Comparison of ENCODE assay signal across 13 mouse cellular contexts in the genomic region with DNA sequence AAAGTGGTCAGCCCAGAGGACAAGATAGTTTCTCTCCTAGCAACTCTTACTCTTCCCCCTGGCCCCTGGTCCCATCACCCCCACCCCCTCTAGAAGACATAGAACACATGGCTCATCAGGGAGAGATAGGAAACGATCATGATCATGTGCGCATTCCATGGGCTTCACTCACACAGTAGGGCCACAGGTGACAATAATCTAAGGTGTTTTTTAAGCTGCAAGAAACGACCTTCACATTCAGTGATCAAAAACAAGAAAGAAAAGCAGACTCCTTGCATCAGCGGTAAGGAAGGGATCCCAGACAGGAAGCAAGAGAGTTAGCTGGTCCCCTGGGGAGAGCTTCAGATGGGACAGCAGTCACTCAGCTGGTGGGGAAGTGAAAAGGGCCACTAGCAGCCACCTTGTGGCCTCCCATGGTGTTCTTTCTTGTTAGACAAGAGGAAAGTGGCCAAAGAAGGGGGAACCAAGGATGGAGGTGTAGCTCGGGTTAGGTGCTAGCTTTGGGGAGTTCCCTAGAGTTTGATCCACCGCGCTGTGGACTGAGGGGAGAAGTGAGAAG. TPM values are rescaled to one million over a fixed set of nuclear protein-coding genes. Genes with fewer than 3 reads are reported as not detected.
A peak's percentile ranks its signal among the peaks of the same experiment; 100 is the strongest.
DNase-seq lines count a peak whose midpoint lies in the region; ATAC-seq and TF ChIP-seq lines count a peak whose summit lies in the region.
"Had no signal": no experiment of that assay in that cellular context is flagged by ENCODE, and none has a peak within 500 bp of the region (broad histone marks: within the 10 kb centered on the region; RNA-seq: fewer than 3 reads in every experiment).

No protein-coding gene starts in this region.

- WGBS in kidney, embryonic 15.5 days = 70% methylated on average over 7 of the region's 7 CpGs
- WGBS in forebrain, embryonic 16.5 days = 69% methylated on average over 7 of the region's 7 CpGs

- dilution Hi-C loops in CH12.LX (cut with MboI; ENCODE audit: extremely low pct_ligation_motif_present, extremely low pct_unique_long_range_greater_than_20kb, low sequenced_read_pairs) = no loop called here

- DNase-seq in kidney, postnatal 10 days = no peak
- DNase-seq in A20 (ENCODE audit: low read depth, low spot score) = peak; percentile 50
- DNase-seq in CH12.LX (ENCODE audit: extremely low read depth) = peak; percentile 89
- DNase-seq in lung, postnatal 36 days = peak; percentile 47
- DNase-seq in spleen, postnatal 10 days (ENCODE audit: low spot score in 2 of 2) = no peak
- DNase-seq: cerebellum, adult 2 months; gastrocnemius, postnatal 25 days; kidney, adult 18-20 months; retina, postnatal 1 day had no signal

- no peaks in the 10 kb centered on the region for H3K27me3 ChIP-seq in kidney, embryonic 15.5 days
- peaks cover 27% of the 10 kb centered on the region for H3K27me3 ChIP-seq in CH12.LX (replicated peaks)
- H3K27me3 ChIP-seq in forebrain, embryonic 16.5 days (replicated peaks; ENCODE audit: control insufficient read depth, insufficient read depth, low read length) = no peaks in the 10 kb centered on the region
- H3K27me3 ChIP-seq: hindbrain, embryonic 13.5 days had no signal

- H3K9me3 ChIP-seq in kidney, embryonic 15.5 days (replicated peaks) = no peaks in the 10 kb centered on the region
- H3K9me3 ChIP-seq in CH12.LX (replicated peaks; ENCODE audit: low read length) = peaks cover 7% of the 10 kb centered on the region
- H3K9me3 ChIP-seq in forebrain, embryonic 16.5 days (ENCODE audit: control insufficient read depth, low read length) = no peaks in the 10 kb centered on the region
- H3K9me3 ChIP-seq: hindbrain, embryonic 13.5 days had no signal

- H3K36me3 ChIP-seq in kidney, embryonic 15.5 days = no peaks in the 10 kb centered on the region
- no peaks in the 10 kb centered on the region for H3K36me3 ChIP-seq in CH12.LX (replicated peaks in 1 of 2; ENCODE audit: control insufficient read depth in 1 of 2, insufficient read depth in 1 of 2, low read length in 1 of 2)
- H3K36me3 ChIP-seq in forebrain, embryonic 16.5 days (ENCODE audit: control insufficient read depth, insufficient read depth) = no peaks in the 10 kb centered on the region
- H3K36me3 ChIP-seq: hindbrain, embryonic 13.5 days had no signal

- 0 out of 2 replicates have a peak overlapping the region, but pooled peaks have one; percentile 1 for H3K4me2 ChIP-seq in kidney, embryonic 15.5 days
- H3K4me2 ChIP-seq in CH12.LX (ENCODE audit: insufficient read depth, low read depth, poor library complexity, severe bottlenecking) = peak overlapping the region; percentile 46; the same call in 1 of the 2 replicates
- H3K4me2 ChIP-seq in forebrain, embryonic 16.5 days (ENCODE audit: low read length) = no peak overlapping the region
- H3K4me2 ChIP-seq: hindbrain, embryonic 13.5 days had no signal

- peak in 1 of 2 experiments; percentile 66; a peak in 2 of 4 replicates for TF ChIP-seq CTCF in CH12.LX (conservative IDR thresholded peaks at IDR 0.05 in 1 of 2, IDR thresholded peaks at IDR 0.05 in 1 of 2; ENCODE audit: low read depth in 2 of 2, low read length in 2 of 2)

- H3K4me3 ChIP-seq in kidney, embryonic 15.5 days (replicated peaks) = no peak overlapping the region
- H3K4me3 ChIP-seq in CH12.LX (replicated peaks in 1 of 3; ENCODE audit: low read depth in 2 of 3, low read length in 2 of 3, poor library complexity in 1 of 3) = no peak overlapping the region
- H3K4me3 ChIP-seq in forebrain, embryonic 16.5 days (replicated peaks; ENCODE audit: low read length) = no peak overlapping the region
- H3K4me3 ChIP-seq: hindbrain, embryonic 13.5 days had no signal

- H3K79me2 ChIP-seq in CH12.LX (replicated peaks; ENCODE audit: control insufficient read depth, extremely low read depth, insufficient read depth, poor library complexity, severe bottlenecking) = no peaks in the 10 kb centered on the region

- H3K27ac ChIP-seq in kidney, embryonic 15.5 days = no peak overlapping the region
- H3K27ac ChIP-seq in CH12.LX (ENCODE audit: insufficient read depth, low read depth) = no peak overlapping the region
- H3K27ac ChIP-seq in forebrain, embryonic 16.5 days (ENCODE audit: low read length) = no peak overlapping the region
- H3K27ac ChIP-seq: hindbrain, embryonic 13.5 days had no signal

- H3K9ac ChIP-seq in kidney, embryonic 15.5 days = no peak overlapping the region
- no peak overlapping the region for H3K9ac ChIP-seq in CH12.LX (ENCODE audit: insufficient read depth, low read depth)
- H3K9ac ChIP-seq in forebrain, embryonic 16.5 days (replicated peaks; ENCODE audit: low read depth, low read length) = no peak overlapping the region
- H3K9ac ChIP-seq: hindbrain, embryonic 13.5 days had no signal

- in situ Hi-C loops in CH12.LX (cut with MboI; ENCODE audit: low pct_ligation_motif_present, low pct_unique_long_range_greater_than_20kb, low sequenced_read_pairs) = loop anchor here (10.0 to 25.0 kb wide), 2 partner anchors 74 to 372 kb away; a partner anchor contains a TSS

- peak; percentile 48 for TF ChIP-seq RAD21 in CH12.LX (IDR thresholded peaks at IDR 0.05; ENCODE audit: low read depth, low read length)

- H3K4me1 ChIP-seq in kidney, embryonic 15.5 days = peaks cover 29% of the 10 kb centered on the region
- peaks cover 23 to 62% of the 10 kb centered on the region in 2 experiments for H3K4me1 ChIP-seq in CH12.LX (ENCODE audit: control insufficient read depth in 1 of 2, insufficient read depth in 2 of 2)
- peaks cover 5% of the 10 kb centered on the region for H3K4me1 ChIP-seq in forebrain, embryonic 16.5 days (replicated peaks; ENCODE audit: control insufficient read depth, insufficient read depth, low read length)

- no peak for ATAC-seq in kidney, embryonic 15.5 days (replicated peaks; ENCODE audit: low FRiP score)
- ATAC-seq in forebrain, embryonic 16.5 days = no peak
- ATAC-seq: forebrain, embryonic 14.5 days had no signal

- TF ChIP-seq POLR2A in CH12.LX (IDR thresholded peaks at IDR 0.05; ENCODE audit: low read depth, low read length) = no peak

- peak; percentile 88 for TF ChIP-seq EP300 in CH12.LX (IDR thresholded peaks at IDR 0.05; ENCODE audit: low read length)

TF ChIP-seq in CH12.LX, 34 proteins besides CTCF, POLR2A, EP300 and RAD21 (continues in another document):
- TF ChIP-seq PAX5 (IDR thresholded peaks at IDR 0.05; ENCODE audit: low read length) = no peak
- TF ChIP-seq BHLHE40 (IDR thresholded peaks at IDR 0.05; ENCODE audit: low read depth, low read length) = peak; percentile 61
- TF ChIP-seq USF1 (IDR thresholded peaks at IDR 0.05; ENCODE audit: low read depth, low read length) = no peak
- TF ChIP-seq RCOR1 (conservative IDR thresholded peaks at IDR 0.05; ENCODE audit: low read depth, low read length) = peak; percentile 88
- TF ChIP-seq CHD1 (IDR thresholded peaks at IDR 0.05; ENCODE audit: low read depth, low read length) = no peak
- no peak for TF ChIP-seq E2F4 (IDR thresholded peaks at IDR 0.05; ENCODE audit: insufficient replicate concordance, low read depth, low read length)
- 0 out of 2 replicates have a peak, but pooled peaks have one; percentile 61 for TF ChIP-seq KAT2A (IDR thresholded peaks at IDR 0.05; ENCODE audit: insufficient replicate concordance, low read length)
- TF ChIP-seq TBP (conservative IDR thresholded peaks at IDR 0.05; ENCODE audit: low read depth, low read length) = 0 out of 2 replicates have a peak, but pooled peaks have one; percentile 32
- no peak for TF ChIP-seq POLR2AphosphoS2 (IDR thresholded peaks at IDR 0.05; ENCODE audit: low read depth, low read length)
- TF ChIP-seq NELFE (IDR thresholded peaks at IDR 0.05; ENCODE audit: low read depth, low read length) = no peak
- TF ChIP-seq NRF1 (IDR thresholded peaks at IDR 0.05; ENCODE audit: low read depth, low read length) = no peak
- TF ChIP-seq TCF12 (IDR thresholded peaks at IDR 0.05; ENCODE audit: low read depth, low read length) = peak; percentile 78
- TF ChIP-seq ZC3H11A (IDR thresholded peaks at IDR 0.05; ENCODE audit: low read depth, low read length) = no peak
- peak; percentile 81 for TF ChIP-seq SIN3A (IDR thresholded peaks at IDR 0.05; ENCODE audit: low read length)
- no peak for TF ChIP-seq UBTF (IDR thresholded peaks at IDR 0.05; ENCODE audit: low read depth, low read length)
- peak; percentile 68 for TF ChIP-seq ELF1 (IDR thresholded peaks at IDR 0.05; ENCODE audit: low read depth, low read length)
- TF ChIP-seq JUND (conservative IDR thresholded peaks at IDR 0.05; ENCODE audit: low read depth, low read length) = peak; percentile 44
- peak; percentile 80 for TF ChIP-seq ETS1 (conservative IDR thresholded peaks at IDR 0.05; ENCODE audit: low read depth, low read length)
- TF ChIP-seq IRF4 (IDR thresholded peaks at IDR 0.05; ENCODE audit: low read depth, low read length) = peak; percentile 86
- peak; percentile 49; the same call in 1 of the 2 replicates for TF ChIP-seq MXI1 (IDR thresholded peaks at IDR 0.05; ENCODE audit: low read depth, low read length)
- no peak for TF ChIP-seq USF2 (conservative IDR thresholded peaks at IDR 0.05; ENCODE audit: low read depth, low read length)
- TF ChIP-seq ZKSCAN1 (IDR thresholded peaks at IDR 0.05; ENCODE audit: borderline replicate concordance, low read depth, low read length) = peak; percentile 96
- no peak for TF ChIP-seq ZNF384 (IDR thresholded peaks at IDR 0.05; ENCODE audit: low read depth, low read length)
- no peak; the same call in 1 of the 2 replicates for TF ChIP-seq MAZ (IDR thresholded peaks at IDR 0.05; ENCODE audit: low read depth, low read length)
- peak; percentile 49; the same call in 1 of the 2 replicates for TF ChIP-seq MYC (IDR thresholded peaks at IDR 0.05; ENCODE audit: low read depth, low read length)
- TF ChIP-seq MAX (IDR thresholded peaks at IDR 0.05; ENCODE audit: low read length) = 0 out of 2 replicates have a peak, but pooled peaks have one; percentile 12
- TF ChIP-seq SMC3 (IDR thresholded peaks at IDR 0.05; ENCODE audit: low read depth, low read length) = peak; percentile 57

RNA-seq across cellular contexts. Expression of a gene that starts 4.0 kb away (rescaled TPM):
- polyA plus RNA-seq in kidney, embryonic 15.5 days (2015; fragmentation: Nextera tagmentation; extraction: Ambion mirVana) = 10.4 and 12.6 TPM in 2 replicates
- total RNA-seq in CH12.LX (2012; rRNA removed) = 1.1 and 2.0 TPM in 2 replicates
- 0.05 and 0.15 TPM in 2 replicates for total RNA-seq in CH12.LX (2014; rRNA removed)
- 0.61 and 0.76 TPM in 2 replicates for polyA plus RNA-seq in CH12.LX (2012; ENCODE audit: insufficient read length, low read depth)
- polyA plus RNA-seq in forebrain, embryonic 16.5 days (2015; fragmentation: Nextera tagmentation; extraction: Ambion mirVana) = 3.8 and 4.5 TPM in 2 replicates

RNA-seq across cellular contexts. Expression of a gene that starts 33.0 kb away (rescaled TPM):
- 29.0 and 30.6 TPM in 2 replicates for polyA plus RNA-seq in kidney, embryonic 15.5 days (2015; fragmentation: Nextera tagmentation; extraction: Ambion mirVana)
- total RNA-seq in CH12.LX (2012; rRNA removed) (not detected in 2 replicates), CH12.LX (2014; rRNA removed) (not detected in 2 replicates)
- polyA plus RNA-seq in CH12.LX (2012; ENCODE audit: insufficient read length, low read depth) = not detected in 2 replicates
- polyA plus RNA-seq in forebrain, embryonic 16.5 days (2015; fragmentation: Nextera tagmentation; extraction: Ambion mirVana) = 25.8 and 32.2 TPM in 2 replicates

Comparison
In these comparisons a context has a peak if more than half of its experiments do, and no peak if none do; other contexts are left out.
1. DNase-seq: peak in A20 (single experiment), CH12.LX (single experiment) and lung, postnatal 36 days (single experiment); none in kidney, postnatal 10 days (single experiment) and spleen, postnatal 10 days (0 of 2).
2. RNA of a gene that starts 33.0 kb away (polyA plus RNA-seq): 29.0 to 30.6 TPM in kidney, embryonic 15.5 days and 25.8 to 32.2 TPM in forebrain, embryonic 16.5 days; not detected in CH12.LX; every median in the first group is over 10 times any median in the second.